Comparison of ENCODE assay signal across 14 mouse cellular contexts in genomic region chr5:53564309-53564708, GRCm38 (mm10).
DNase-seq lines count a peak whose midpoint lies in the region; ATAC-seq and TF ChIP-seq lines count a peak whose summit lies in the region.
"Had no signal": no experiment of that assay in that cellular context is flagged by ENCODE, and none has a peak within 500 bp of the region (broad histone marks: within the 10 kb centered on the region; RNA-seq: fewer than 3 reads in every experiment).

No protein-coding gene starts in this region.

- no peaks in the 10 kb centered on the region for H3K4me1 ChIP-seq in lung, adult 2 months (ENCODE audit: control insufficient read depth, insufficient read depth, low read length)
- 0 out of 2 replicates have a peak, but pooled peaks cover 5% of the 10 kb centered on the region for H3K4me1 ChIP-seq in embryonic facial prominence, embryonic 12.5 days
- H3K4me1 ChIP-seq in limb, embryonic 13.5 days, result peaks cover 14% of the 10 kb centered on the region; the same call in 1 of the 2 replicates
- no peaks in the 10 kb centered on the region for H3K4me1 ChIP-seq in stomach, postnatal 0 days (replicated peaks; ENCODE audit: control insufficient read depth, insufficient read depth)
- no peaks in the 10 kb centered on the region for H3K4me1 ChIP-seq in forebrain, embryonic 10.5 days
- no peaks in the 10 kb centered on the region for H3K4me1 ChIP-seq in heart, embryonic 11.5 days (ENCODE audit: control insufficient read depth, insufficient read depth, low read length)
- H3K4me1 ChIP-seq: liver, embryonic 15.5 days had no signal

- no peak for ATAC-seq in embryonic facial prominence, embryonic 12.5 days (ENCODE audit: insufficient number of reproducible peaks, insufficient read depth, low FRiP score, low TSS enrichment)
- ATAC-seq in limb, embryonic 13.5 days (ENCODE audit: low FRiP score, low read depth), result no peak
- no peak for ATAC-seq in stomach, postnatal 0 days (ENCODE audit: low FRiP score, low TSS enrichment)
- ATAC-seq in heart, embryonic 11.5 days (replicated peaks; ENCODE audit: insufficient number of reproducible peaks, low FRiP score, low TSS enrichment), result no peak
- ATAC-seq: hindbrain, postnatal 0 days had no signal

- 51% methylated on average over 19 of the region's 19 CpGs for WGBS in lung, adult 2 months
- WGBS in embryonic facial prominence, embryonic 12.5 days, result 63% methylated on average over 19 of the region's 19 CpGs
- WGBS in limb, embryonic 13.5 days, result 57% methylated on average over 19 of the region's 19 CpGs
- WGBS in stomach, postnatal 0 days, result 64% methylated on average over 19 of the region's 19 CpGs
- WGBS in forebrain, embryonic 10.5 days, result 88% methylated on average over 19 of the region's 19 CpGs
- WGBS in heart, embryonic 11.5 days (ENCODE audit: insufficient replicate concordance), result 79% methylated on average over 19 of the region's 19 CpGs

- H3K9ac ChIP-seq in embryonic facial prominence, embryonic 12.5 days, result no peak overlapping the region
- no peak overlapping the region for H3K9ac ChIP-seq in limb, embryonic 13.5 days
- no peak overlapping the region for H3K9ac ChIP-seq in stomach, postnatal 0 days (ENCODE audit: low read length)
- H3K9ac ChIP-seq in heart, embryonic 11.5 days (ENCODE audit: low read depth, low read length), result no peak overlapping the region
- H3K9ac ChIP-seq: liver, embryonic 15.5 days had no signal

- H3K27me3 ChIP-seq in embryonic facial prominence, embryonic 12.5 days, result no peaks in the 10 kb centered on the region
- H3K27me3 ChIP-seq in limb, embryonic 13.5 days, result no peaks in the 10 kb centered on the region
- H3K27me3 ChIP-seq in stomach, postnatal 0 days (ENCODE audit: control insufficient read depth, insufficient read depth, low read length), result no peaks in the 10 kb centered on the region
- H3K27me3 ChIP-seq in forebrain, embryonic 10.5 days (ENCODE audit: poor library complexity, severe bottlenecking), result no peaks in the 10 kb centered on the region
- H3K27me3 ChIP-seq in heart, embryonic 11.5 days (ENCODE audit: control insufficient read depth, insufficient read depth, low read length), result no peaks in the 10 kb centered on the region
- H3K27me3 ChIP-seq: liver, embryonic 15.5 days had no signal

- DNase-seq in lung, adult 2 months, result no peak
- no peak for DNase-seq in lung, postnatal 36 days
- no peak for DNase-seq in stomach, postnatal 0 days (ENCODE audit: low spot score)
- DNase-seq in forebrain, embryonic 10.5 days (ENCODE audit: extremely low spot score, low spot score), result no peak
- DNase-seq: cerebellum, adult 11 months; heart, adult 11 months; heart, postnatal 14 days; right cerebral cortex, postnatal 14 days had no signal

- H3K4me2 ChIP-seq in embryonic facial prominence, embryonic 12.5 days (replicated peaks), result peak overlapping the region; percentile 21
- H3K4me2 ChIP-seq in limb, embryonic 13.5 days (replicated peaks), result peak overlapping the region; percentile 44
- peak overlapping the region; percentile 21; the same call in 1 of the 2 replicates for H3K4me2 ChIP-seq in stomach, postnatal 0 days (replicated peaks; ENCODE audit: low read depth)
- no peak overlapping the region for H3K4me2 ChIP-seq in heart, embryonic 11.5 days
- H3K4me2 ChIP-seq: liver, embryonic 15.5 days had no signal

- TF ChIP-seq EP300 in stomach, postnatal 0 days (optimal IDR thresholded peaks at IDR 0.05), result no peak

- no peak for TF ChIP-seq POLR2A in lung, adult 2 months (IDR thresholded peaks at IDR 0.05; ENCODE audit: borderline replicate concordance, extremely low read depth, low read depth, low read length)

- no peaks in the 10 kb centered on the region for H3K9me3 ChIP-seq in embryonic facial prominence, embryonic 12.5 days
- H3K9me3 ChIP-seq in limb, embryonic 13.5 days, result no peaks in the 10 kb centered on the region
- no peaks in the 10 kb centered on the region for H3K9me3 ChIP-seq in stomach, postnatal 0 days (ENCODE audit: control insufficient read depth, low read length)
- H3K9me3 ChIP-seq in forebrain, embryonic 10.5 days, result no peaks in the 10 kb centered on the region
- H3K9me3 ChIP-seq in heart, embryonic 11.5 days (replicated peaks; ENCODE audit: control insufficient read depth, low read length), result no peaks in the 10 kb centered on the region
- H3K9me3 ChIP-seq: liver, embryonic 15.5 days had no signal

- H3K27ac ChIP-seq in embryonic facial prominence, embryonic 12.5 days, result peak overlapping the region; percentile 60; the same call in 1 of the 2 replicates
- H3K27ac ChIP-seq in limb, embryonic 13.5 days, result no peak overlapping the region; the same call in 1 of the 2 replicates
- H3K27ac ChIP-seq in stomach, postnatal 0 days (replicated peaks), result no peak overlapping the region
- H3K27ac ChIP-seq in forebrain, embryonic 10.5 days, result no peak overlapping the region
- H3K27ac ChIP-seq in heart, embryonic 11.5 days (ENCODE audit: low read depth, low read length), result no peak overlapping the region
- H3K27ac ChIP-seq: hindbrain, postnatal 0 days; layer of hippocampus, adult 2 months; liver, embryonic 15.5 days had no signal

- H3K4me3 ChIP-seq in lung, adult 2 months (replicated peaks; ENCODE audit: extremely low read depth, low read depth, low read length), result peak overlapping the region; percentile 39
- H3K4me3 ChIP-seq in embryonic facial prominence, embryonic 12.5 days, result no peak overlapping the region
- H3K4me3 ChIP-seq in limb, embryonic 13.5 days, result no peak overlapping the region
- H3K4me3 ChIP-seq in stomach, postnatal 0 days (ENCODE audit: low read depth, low read length), result 0 out of 2 replicates have a peak overlapping the region, but pooled peaks have one; percentile 0
- no peak overlapping the region for H3K4me3 ChIP-seq in forebrain, embryonic 10.5 days
- H3K4me3 ChIP-seq in heart, embryonic 11.5 days (ENCODE audit: low read depth, low read length), result no peak overlapping the region
- H3K4me3 ChIP-seq: layer of hippocampus, adult 2 months; liver, embryonic 15.5 days had no signal

- H3K36me3 ChIP-seq in embryonic facial prominence, embryonic 12.5 days, result no peaks in the 10 kb centered on the region
- H3K36me3 ChIP-seq in limb, embryonic 13.5 days, result no peaks in the 10 kb centered on the region
- H3K36me3 ChIP-seq in stomach, postnatal 0 days (ENCODE audit: control insufficient read depth, insufficient read depth, low read length), result no peaks in the 10 kb centered on the region
- H3K36me3 ChIP-seq in forebrain, embryonic 10.5 days (replicated peaks), result no peaks in the 10 kb centered on the region
- no peaks in the 10 kb centered on the region for H3K36me3 ChIP-seq in heart, embryonic 11.5 days (ENCODE audit: control insufficient read depth, insufficient read depth, low read length)
- H3K36me3 ChIP-seq: liver, embryonic 15.5 days had no signal

- TF ChIP-seq CTCF in lung, adult 2 months (IDR thresholded peaks at IDR 0.05; ENCODE audit: insufficient read depth, low read length), result no peak
- TF ChIP-seq CTCF in stomach, postnatal 0 days (IDR thresholded peaks at IDR 0.05; ENCODE audit: low read depth), result no peak

Comparison
In these comparisons a context has a peak if more than half of its experiments do, and no peak if none do; other contexts are left out.
1. H3K4me3 ChIP-seq: peak in lung, adult 2 months (single experiment) and stomach, postnatal 0 days (single experiment); none in embryonic facial prominence, embryonic 12.5 days (single experiment), limb, embryonic 13.5 days (single experiment), forebrain, embryonic 10.5 days (single experiment) and heart, embryonic 11.5 days (single experiment).